Mouse (Mus musculus) heart, adult 2 months (tissue): ENCODE measurements around the gene Hypk. TPM values are rescaled to one million over a fixed set of nuclear protein-coding genes. Genes with fewer than 3 reads are reported as not detected.
"Not testable (repeated sequence)": the region's sequence is repeated elsewhere in the genome, so short reads cannot be mapped to it uniquely, and the experiment has no call there.

Experiments used
- DNase-seq, 2 experiments: peaks; one replicate each; pipeline ENCODE4 v3.0.0; 2021
- H3K27ac ChIP-seq: fragments of 200-600 bp; 2 replicates; pipeline ENCODE4 v1.8.1; 2022
- H3K27me3 ChIP-seq: fragments of 200-500 bp; 2 replicates; pipeline ENCODE4 v1.6.1; 2012; ENCODE audit warnings: mild to moderate bottlenecking, low read length, inconsistent platforms, mixed read lengths; ENCODE audit not compliant: control insufficient read depth, insufficient read depth
- H3K36me3 ChIP-seq: fragments of 200-500 bp; 2 replicates; pipeline ENCODE4 v1.6.1; 2012; ENCODE audit warnings: low read length, inconsistent platforms; ENCODE audit not compliant: control insufficient read depth, insufficient read depth
- H3K4me1 ChIP-seq: fragments of 200-500 bp; 2 replicates; pipeline ENCODE4 v1.6.1; 2011; ENCODE audit warnings: low read length; ENCODE audit not compliant: control insufficient read depth, insufficient read depth
- H3K4me3 ChIP-seq: fragments of 200-600 bp; 2 replicates; pipeline ENCODE4 v1.8.1; 2022
- H3K79me2 ChIP-seq: fragments of 200-500 bp; replicated peaks from 2 replicates; pipeline ENCODE4 v1.6.1; 2012; ENCODE audit warnings: mild to moderate bottlenecking, inconsistent platforms, low read length, moderate library complexity, mixed read lengths; ENCODE audit not compliant: control insufficient read depth, insufficient read depth
- H3K9ac ChIP-seq: fragments of 200-500 bp; 2 replicates; pipeline ENCODE4 v1.6.1; 2012; ENCODE audit warnings: low read depth, mild to moderate bottlenecking, control low read depth, inconsistent platforms, low read length, mixed read lengths
- CTCF ChIP-seq: fragments of 200-600 bp; IDR thresholded peaks from 2 replicates; pipeline ENCODE4 v1.8.1; 2022; ENCODE audit warnings: antibody characterized with exemption, mild to moderate bottlenecking, moderate library complexity
- EP300 ChIP-seq: fragments of 200-500 bp; IDR thresholded peaks from 2 replicates; pipeline ENCODE4 v1.6.1; 2011; ENCODE audit warnings: low read depth, low read length, control low read depth; ENCODE audit not compliant: insufficient read depth
- POLR2A ChIP-seq: fragments of 200-500 bp; IDR thresholded peaks from 2 replicates; pipeline ENCODE4 v1.6.1; 2011; ENCODE audit warnings: mild to moderate bottlenecking, low read depth, low read length, control low read depth; ENCODE audit not compliant: insufficient read depth
- WGBS: fragments of 180-500 bp; shearing (Covaris S2); methylation state at CpG from one replicate; pipeline ENCODE4 v1.1.7; 2018; 5-methylcytosine and 5-hydroxymethylcytosine counted together
- intact Hi-C: fragments of 180-260 bp; cut with DNase I; formaldehyde crosslinking; loops from one replicate; pipeline ENCODE4 v1.15.1; 2025
- polyA plus RNA-seq: library from polyadenylated mRNA; depleted of rRNA; stranded (reverse); fragments of >200 nt; gene quantifications from 2 replicates; pipeline ENCODE4 v1.2.3, GENCODE M21; 2012
- total RNA-seq, 2 experiments: library from RNA; stranded (reverse); gene quantifications; 2 replicates each; pipeline ENCODE4 v1.2.3; 2021

The Hypk gene
- total and polyA plus RNA-seq, 3 experiments, result 10.4 to 23.5 (median 19.8) TPM

DNA sequence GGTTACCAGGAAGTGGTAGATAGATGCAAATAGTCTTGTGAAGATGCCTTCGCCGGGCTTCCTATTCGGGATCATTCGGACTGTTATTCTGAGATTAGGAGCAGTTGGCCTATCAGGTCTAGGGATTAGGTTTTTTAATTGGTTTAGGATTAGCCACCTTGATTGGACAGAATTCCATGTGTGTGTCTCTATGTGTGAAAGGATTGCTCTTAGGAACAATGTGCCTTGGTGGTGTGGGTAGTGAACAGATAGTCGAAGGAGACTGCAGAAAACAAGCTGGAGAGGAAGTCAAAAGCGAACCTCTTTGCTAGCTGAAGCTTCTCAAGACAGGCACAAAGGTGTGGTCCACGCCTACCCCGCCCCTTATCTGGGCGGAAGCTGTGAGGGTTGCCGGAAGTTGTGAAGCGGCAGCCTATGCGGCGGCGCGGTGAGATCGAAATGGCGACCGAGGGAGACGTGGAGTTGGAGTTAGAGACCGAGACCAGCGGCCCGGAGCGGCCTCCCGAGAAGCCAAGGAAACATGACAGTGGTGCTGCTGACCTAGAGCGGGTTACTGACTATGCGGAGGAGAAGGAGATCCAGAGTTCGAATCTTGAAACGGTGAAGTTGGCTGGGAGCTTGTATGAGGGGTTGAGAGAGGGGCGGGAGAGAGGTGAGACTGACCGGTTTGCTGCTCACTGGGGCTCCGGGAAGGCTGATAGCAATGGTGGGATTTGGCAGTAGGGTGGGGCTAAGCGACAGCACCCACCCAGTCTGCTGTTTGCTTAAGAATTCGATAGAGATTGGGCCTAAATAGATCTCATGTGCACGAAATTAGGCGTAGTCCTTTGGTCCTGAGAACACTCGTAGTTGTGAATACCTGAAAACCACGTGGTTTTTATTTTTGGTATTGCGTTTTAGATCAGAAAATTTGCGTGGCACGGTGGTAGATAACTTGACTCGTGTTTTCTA lies 3.9 kb downstream of the Hypk start, which contains the start of gene Serinc4:
Gene Serinc4, minus strand, starts transcription at position 90 of the 951 bp plus-strand sequence.
- Histone ChIP-seq H3K27me3 (no peaks in the 10 kb centered on the region), H3K9ac (peak within 1 kb of the TSS; percentile 93), H3K79me2 (no peaks in the 10 kb centered on the region), H3K36me3 (peaks cover 21% of the 10 kb centered on the region), H3K4me1 (peaks cover 5% of the 10 kb centered on the region), H3K4me3 (peak within 1 kb of the TSS; percentile 69), H3K27ac (peak within 1 kb of the TSS; percentile 78)
- intact Hi-C loops, result loop anchor here (5.0 kb wide), 1 partner anchor 50 kb away; the partner anchor contains the start of genes Mfap1a and Wdr76
- DNase-seq, result peak; percentile 86 to 87
- WGBS, result 2% methylated on average over 41 of the region's 41 CpGs
- TF ChIP-seq CTCF (no peak), EP300 (no peak), POLR2A (peak; percentile 81)

DNA sequence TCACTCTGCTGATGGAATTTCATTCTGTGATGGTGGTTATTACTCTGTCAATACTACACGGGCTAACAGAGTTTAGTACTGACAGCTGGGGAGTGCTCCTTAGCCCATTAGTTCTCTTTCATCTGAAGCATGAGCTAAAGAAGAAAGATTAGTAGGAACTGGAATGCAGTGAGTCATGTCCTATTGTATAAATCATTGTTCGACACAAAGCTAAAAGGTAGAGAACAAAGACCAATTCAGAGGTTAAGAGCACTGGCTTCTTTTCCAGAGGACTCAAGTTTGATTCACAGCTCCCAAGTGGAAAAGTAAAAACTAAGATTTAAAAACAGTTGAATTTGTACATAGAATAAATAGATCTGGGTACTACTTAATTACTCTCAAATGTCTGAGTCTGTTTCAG lies 7.0 kb downstream of the Hypk start:
- intact Hi-C loops, result no loop called here
- TF ChIP-seq POLR2A (no peak), EP300 (no peak), CTCF (no peak)
- Histone ChIP-seq H3K9ac (no peak overlapping the region), H3K27ac (no peak overlapping the region), H3K27me3 (no peaks in the 10 kb centered on the region), H3K4me1 (no peaks in the 10 kb centered on the region; the same call in 1 of the 2 replicates), H3K79me2 (no peaks in the 10 kb centered on the region), H3K4me3 (no peak overlapping the region), H3K36me3 (peaks cover 8% of the 10 kb centered on the region; the same call in 1 of the 2 replicates)
- 55% methylated on average over 2 of the region's 2 CpGs for WGBS
- DNase-seq, result no peak

DNA sequence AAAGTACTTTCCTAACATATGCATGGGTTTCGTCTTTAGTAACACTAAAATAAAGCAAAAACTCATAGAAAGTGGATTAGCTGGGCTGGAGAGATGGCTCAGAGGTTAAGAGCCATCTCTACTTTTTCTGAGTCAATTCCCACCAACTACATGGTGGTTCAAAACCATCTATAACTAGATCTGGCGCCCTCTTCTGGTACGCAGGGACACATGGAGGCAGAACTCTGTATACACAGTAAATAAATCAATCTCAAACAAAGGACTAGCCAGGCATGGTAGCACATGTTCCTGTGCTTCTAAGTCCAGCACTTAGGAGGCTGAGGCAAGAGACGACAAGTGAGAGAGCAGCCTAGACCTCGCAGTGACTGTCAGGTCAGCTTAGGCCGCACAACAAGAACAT lies 15.9 kb downstream of the Hypk start:
- intact Hi-C loops, H3K9ac ChIP-seq, H3K36me3 ChIP-seq, H3K27me3 ChIP-seq, H3K4me3 ChIP-seq, H3K27ac ChIP-seq, H3K4me1 ChIP-seq, H3K79me2 ChIP-seq, DNase-seq: not testable (repeated sequence)
- 86% methylated on average over 1 of the region's 6 CpGs for WGBS

DNA sequence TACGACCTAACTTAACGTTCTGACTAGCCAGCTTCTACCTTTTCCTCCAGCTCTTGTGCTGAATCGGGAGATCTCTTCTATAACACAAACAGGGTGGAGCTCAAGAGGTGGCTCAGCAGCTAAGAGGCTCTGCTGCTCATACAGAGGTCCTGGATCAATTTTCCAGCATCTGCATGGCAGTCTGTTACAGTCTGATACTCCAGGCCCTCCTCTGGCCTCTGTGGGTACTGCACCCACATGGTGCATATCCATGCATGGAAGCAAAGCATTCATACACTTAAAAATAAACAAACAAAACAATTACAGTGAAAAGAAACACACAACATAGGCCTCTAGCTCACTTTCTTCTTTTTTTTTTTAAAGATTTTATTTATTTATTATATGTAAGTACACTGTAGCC lies 19.7 kb downstream of the Hypk start:
- H3K9ac ChIP-seq, intact Hi-C loops, H3K79me2 ChIP-seq, H3K27me3 ChIP-seq, H3K27ac ChIP-seq, DNase-seq, H3K36me3 ChIP-seq, H3K4me1 ChIP-seq: not testable (repeated sequence)
- WGBS, result 98% methylated on average over 3 of the region's 3 CpGs
- H3K4me3 ChIP-seq, result peak overlapping the region; percentile 67

DNA sequence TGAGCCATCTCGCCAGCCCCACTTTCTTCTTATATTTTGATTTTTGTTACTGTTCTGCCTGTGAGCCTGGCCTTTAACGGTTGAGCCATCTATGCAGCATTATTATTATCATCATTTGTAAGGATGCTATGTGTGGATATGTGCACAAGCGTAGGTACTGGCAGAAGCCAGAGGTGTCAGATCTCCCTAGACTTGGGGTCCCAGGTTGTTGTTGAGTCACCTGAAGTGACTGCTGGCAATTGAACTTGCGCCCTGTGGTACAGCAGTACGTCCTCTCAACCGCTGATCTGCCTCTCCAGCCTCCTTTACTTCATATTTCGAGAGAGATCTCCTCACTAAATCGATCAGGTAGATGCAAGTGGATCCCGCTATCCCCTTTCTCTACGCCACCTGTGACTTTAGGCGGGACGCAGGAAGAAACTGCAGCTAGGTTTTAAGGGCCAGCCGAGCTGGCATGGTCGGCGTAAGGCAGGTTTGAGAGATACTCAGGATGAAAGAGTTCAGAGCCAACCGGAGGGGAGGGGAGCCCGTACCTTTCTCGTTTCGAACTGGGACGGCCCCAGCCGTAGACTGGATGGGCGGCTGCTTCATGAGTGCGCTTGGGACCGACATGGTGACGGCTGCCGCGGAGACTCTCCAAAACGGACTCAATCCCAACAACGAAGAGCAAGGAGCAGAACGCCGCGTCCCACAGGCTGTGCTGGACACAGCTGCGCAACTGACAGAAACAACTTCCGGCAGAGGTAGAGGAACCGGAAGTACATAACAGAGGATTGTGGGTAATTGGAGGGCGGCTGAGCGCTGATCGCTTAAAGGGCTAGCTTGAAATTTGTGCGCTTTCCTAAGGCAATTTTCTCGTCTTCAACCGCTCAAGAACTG lies 20.4 kb downstream of the Hypk start, which contains the start of gene Mfap1b:
Gene Mfap1b, minus strand, starts transcription at position 767 of the 879 bp plus-strand sequence.
- Histone ChIP-seq H3K9ac (peak within 1 kb of the TSS; percentile 92), H3K4me3 (peak within 1 kb of the TSS; percentile 67), H3K27ac (peak within 1 kb of the TSS; percentile 68)
- DNase-seq, result peak; percentile 79 to 86
- not testable (repeated sequence) for H3K36me3 ChIP-seq, H3K4me1 ChIP-seq, H3K79me2 ChIP-seq, H3K27me3 ChIP-seq
- TF ChIP-seq EP300, result peak; percentile 85
- TF ChIP-seq POLR2A, result peak; percentile 98
- intact Hi-C loops, result loop anchor here (1.0 kb wide), 1 partner anchor 34 kb away; no protein-coding TSS in a partner anchor
- 4% methylated on average over 41 of the region's 41 CpGs for WGBS
